9 mouse cellular contexts compared by ENCODE assay signal in genomic region chr5:96616954-96617646, GRCm38 (mm10).
DNase-seq lines count a peak whose midpoint lies in the region; ATAC-seq lines count a peak whose summit lies in the region.
"Had no signal": no experiment of that assay in that cellular context is flagged by ENCODE, and none has a peak within 500 bp of the region (broad histone marks: within the 10 kb centered on the region; RNA-seq: fewer than 3 reads in every experiment).

No protein-coding gene starts in this region.

- peak; percentile 9 for DNase-seq in adrenal gland, postnatal 14 days
- DNase-seq in adrenal gland, adult 8-10 months = no peak
- peak; percentile 0 for DNase-seq in fibroblast of lung, adult 2 months (ENCODE audit: low read depth)
- peak; percentile 49 to 76 for DNase-seq in lung, postnatal 4 days
- DNase-seq in left cerebral cortex, postnatal 25 days (ENCODE audit: low spot score in 2 of 2) = no peak
- no peak for DNase-seq in cerebellum, postnatal 14 days
- DNase-seq: cerebellum, adult 2 months had no signal

- intact Hi-C loops in left cerebral cortex, postnatal 25 days (cut with DNase I) = no loop called here

- H3K9ac ChIP-seq in kidney, embryonic 14.5 days (ENCODE audit: low read depth, low read length) = no peak overlapping the region
- no peak overlapping the region for H3K9ac ChIP-seq in forebrain, embryonic 13.5 days

- ATAC-seq in kidney, embryonic 14.5 days (ENCODE audit: low FRiP score, low TSS enrichment) = peak; percentile 52; the same call in 1 of the 2 replicates
- no peak for ATAC-seq in forebrain, embryonic 13.5 days

- no peaks in the 10 kb centered on the region for H3K4me1 ChIP-seq in kidney, embryonic 14.5 days (ENCODE audit: control insufficient read depth, insufficient read depth, low read length)
- H3K4me1 ChIP-seq in forebrain, embryonic 13.5 days = peaks cover 3% of the 10 kb centered on the region; the same call in 1 of the 2 replicates

- H3K4me3 ChIP-seq in kidney, embryonic 14.5 days (ENCODE audit: low read length) = no peak overlapping the region
- H3K4me3 ChIP-seq in forebrain, embryonic 13.5 days = no peak overlapping the region

- no peak overlapping the region for H3K4me2 ChIP-seq in kidney, embryonic 14.5 days (replicated peaks; ENCODE audit: low read depth, low read length)
- no peak overlapping the region for H3K4me2 ChIP-seq in forebrain, embryonic 13.5 days

- no peaks in the 10 kb centered on the region for H3K9me3 ChIP-seq in kidney, embryonic 14.5 days (ENCODE audit: control insufficient read depth, low read length)
- no peaks in the 10 kb centered on the region for H3K9me3 ChIP-seq in forebrain, embryonic 13.5 days (replicated peaks)

- peaks cover 3% of the 10 kb centered on the region; the same call in 1 of the 2 replicates for H3K36me3 ChIP-seq in kidney, embryonic 14.5 days (ENCODE audit: control insufficient read depth, insufficient read depth, low read length)
- H3K36me3 ChIP-seq in forebrain, embryonic 13.5 days (ENCODE audit: poor library complexity, severe bottlenecking) = no peaks in the 10 kb centered on the region

- 43% methylated on average over 6 of the region's 6 CpGs for WGBS in kidney, embryonic 14.5 days
- 78% methylated on average over 6 of the region's 6 CpGs for WGBS in forebrain, embryonic 13.5 days

- no peaks in the 10 kb centered on the region for H3K27me3 ChIP-seq in kidney, embryonic 14.5 days (ENCODE audit: control insufficient read depth, insufficient read depth, low read length)
- no peaks in the 10 kb centered on the region for H3K27me3 ChIP-seq in forebrain, embryonic 13.5 days

- no peak overlapping the region for H3K27ac ChIP-seq in kidney, embryonic 14.5 days (ENCODE audit: low read depth, low read length)
- no peak overlapping the region for H3K27ac ChIP-seq in forebrain, embryonic 13.5 days

Comparison
In these comparisons a context has a peak if more than half of its experiments do, and no peak if none do; other contexts are left out.
1. DNase-seq: peak in adrenal gland, postnatal 14 days (single experiment), fibroblast of lung, adult 2 months (single experiment) and lung, postnatal 4 days (2 of 2); none in adrenal gland, adult 8-10 months (single experiment), left cerebral cortex, postnatal 25 days (0 of 2) and cerebellum, postnatal 14 days (0 of 2).